Mouse (Mus musculus) limb, embryonic 12.5 days (tissue): ENCODE measurements at regions not wholly inside any gene's neighbourhood (a gene's known extent, or its start where the extent isn't known, plus 50 kb on each side); places are given as distances from the start of the nearest gene placed in this dataset.

Source experiments
- ATAC-seq: fragments of 200-750 bp; cut with Nextera tagmentation; 2 replicates; pipeline ENCODE4 v1.8.0; 2017; ENCODE audit warnings: low read depth, moderate TSS enrichment; ENCODE audit not compliant: insufficient number of reproducible peaks, insufficient read depth, low FRiP score, low TSS enrichment
- H3K27ac ChIP-seq: fragments of 300-500 bp; sonication (generic); 2 replicates; pipeline ENCODE4 v1.5.1; 2016; ENCODE audit warnings: mild to moderate bottlenecking, moderate library complexity
- H3K27me3 ChIP-seq: fragments of 300-500 bp; sonication (generic); 2 replicates; pipeline ENCODE4 v1.6.1; 2016; ENCODE audit warnings: mild to moderate bottlenecking, moderate library complexity
- H3K36me3 ChIP-seq: fragments of 300-500 bp; sonication (generic); 2 replicates; pipeline ENCODE4 v1.6.1; 2016; ENCODE audit warnings: mild to moderate bottlenecking, moderate library complexity
- H3K4me1 ChIP-seq: fragments of 300-500 bp; sonication (generic); replicated peaks from 2 replicates; pipeline ENCODE4 v1.6.1; 2016
- H3K4me2 ChIP-seq: fragments of 300-500 bp; sonication (generic); 2 replicates; pipeline ENCODE4 v1.6.1; 2016; ENCODE audit warnings: mild to moderate bottlenecking, moderate library complexity
- H3K4me3 ChIP-seq: fragments of 300-500 bp; sonication (generic); replicated peaks from 2 replicates; pipeline ENCODE4 v1.5.1; 2016; ENCODE audit warnings: mild to moderate bottlenecking
- H3K9ac ChIP-seq: fragments of 300-500 bp; sonication (generic); replicated peaks from 2 replicates; pipeline ENCODE4 v1.6.1; 2016; ENCODE audit warnings: mild to moderate bottlenecking, moderate library complexity
- H3K9me3 ChIP-seq: fragments of 300-500 bp; sonication (generic); 2 replicates; pipeline ENCODE4 v1.6.1; 2016; ENCODE audit warnings: mild to moderate bottlenecking, moderate library complexity
- WGBS: fragments of 180-500 bp; shearing (Covaris S2); methylation state at CpG from one replicate; pipeline ENCODE4 v1.1.7; 2016; 5-methylcytosine and 5-hydroxymethylcytosine counted together

DNA sequence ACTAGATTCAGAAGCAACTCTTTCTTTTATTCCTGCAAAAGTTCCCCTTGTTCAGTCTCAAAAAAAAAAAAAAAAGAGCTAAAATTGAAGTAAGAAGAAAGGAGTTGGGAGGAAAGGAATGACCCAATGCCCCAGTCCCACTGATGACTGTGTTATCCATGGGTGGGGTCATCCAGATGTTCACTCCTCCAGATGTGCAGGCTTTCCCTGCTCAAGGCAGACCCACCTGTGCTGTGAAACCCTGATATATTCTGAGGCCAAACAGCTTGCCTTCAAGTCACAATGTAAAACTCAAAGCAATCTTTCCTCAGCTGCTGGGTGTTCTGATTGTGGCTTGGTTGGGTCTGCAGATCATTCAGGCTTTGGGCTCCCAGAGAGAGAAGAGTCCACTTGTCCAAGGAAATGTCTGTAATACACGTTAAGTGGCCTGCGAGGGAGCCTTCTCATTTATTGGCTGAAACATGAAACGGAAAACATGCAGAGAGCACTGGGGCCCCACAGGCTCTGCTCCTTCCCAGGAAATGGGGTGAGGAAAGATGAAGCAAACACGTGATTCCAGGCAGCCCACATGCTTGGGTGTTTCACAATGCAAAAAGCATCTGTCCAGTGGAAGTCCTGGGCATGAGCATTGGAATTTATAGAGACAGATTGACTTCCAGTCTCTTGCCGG lies 296.6 kb downstream of the Nuak1 start:
- no peak overlapping the region for H3K4me2 ChIP-seq
- WGBS, result 13% methylated on average over 5 of the region's 5 CpGs
- H3K27ac ChIP-seq, result peak overlapping the region; percentile 24; the same call in 1 of the 2 replicates

DNA sequence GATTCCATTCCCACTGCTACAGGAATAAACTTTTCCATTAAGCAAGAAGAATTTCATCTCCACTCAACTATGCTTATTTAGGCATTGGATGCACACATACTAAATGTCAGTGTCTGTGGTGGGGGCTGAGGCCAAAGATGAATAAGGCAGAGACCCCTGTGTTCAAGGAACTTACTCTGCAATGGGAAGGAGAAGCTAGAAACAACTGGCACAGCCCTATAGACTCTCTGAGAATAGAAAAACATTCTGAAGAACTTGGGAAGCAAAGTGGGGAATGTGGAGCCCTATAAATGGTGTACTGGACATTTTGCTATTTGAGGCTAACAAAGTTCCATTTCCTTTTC lies 296.1 kb downstream of the Nuak1 start:
- peaks cover 20% of the 10 kb centered on the region for H3K4me1 ChIP-seq
- H3K9ac ChIP-seq, result no peak overlapping the region
- H3K27ac ChIP-seq, result peak overlapping the region; percentile 24; the same call in 1 of the 2 replicates
- H3K27me3 ChIP-seq, result no peaks in the 10 kb centered on the region
- no peaks in the 10 kb centered on the region for H3K9me3 ChIP-seq
- ATAC-seq, result 0 out of 2 replicates have a peak, but pooled peaks have one; percentile 10
- H3K36me3 ChIP-seq, result no peaks in the 10 kb centered on the region
- H3K4me2 ChIP-seq, result no peak overlapping the region
- no peak overlapping the region for H3K4me3 ChIP-seq

More for the DNA sequence above, 296.6 kb downstream of the Nuak1 start:
- ATAC-seq, result peak; percentile 76
- H3K27me3 ChIP-seq, result no peaks in the 10 kb centered on the region
- H3K4me3 ChIP-seq, result no peak overlapping the region
- no peak overlapping the region for H3K9ac ChIP-seq
- H3K36me3 ChIP-seq, result no peaks in the 10 kb centered on the region
- peaks cover 20% of the 10 kb centered on the region for H3K4me1 ChIP-seq
- no peaks in the 10 kb centered on the region for H3K9me3 ChIP-seq

DNA sequence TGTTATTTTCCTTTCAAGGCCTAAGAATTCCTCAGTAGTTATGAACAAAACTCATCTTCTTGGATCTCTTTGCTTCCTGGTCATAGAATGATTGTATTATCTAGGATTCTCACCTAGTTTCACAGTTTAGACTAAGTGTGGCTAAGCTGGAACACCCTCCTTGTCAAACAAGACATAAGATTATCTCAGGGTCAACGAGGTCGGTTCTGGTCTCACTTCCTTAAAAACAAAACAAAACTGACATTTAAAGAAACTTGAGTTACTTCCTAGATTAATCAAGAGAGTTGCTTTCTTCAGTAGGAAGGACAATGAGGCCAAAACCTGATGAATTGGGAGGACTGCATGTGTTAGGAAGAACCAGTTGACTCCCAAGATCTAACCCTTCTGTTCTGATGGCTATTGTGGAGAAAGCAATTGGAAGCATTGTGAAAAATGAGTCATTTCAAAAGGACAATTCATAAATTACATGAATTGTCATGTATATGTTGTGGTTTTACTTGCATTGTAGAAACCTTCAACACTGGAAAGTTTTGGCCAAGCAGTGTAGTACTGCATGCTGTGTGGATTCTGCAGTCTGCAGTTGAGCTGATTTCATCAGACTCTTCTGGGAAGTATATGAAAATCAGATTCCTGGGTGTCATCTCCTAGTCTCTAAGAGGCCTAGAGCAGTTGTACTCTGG lies 293.0 kb downstream of the Nuak1 start:
- H3K27me3 ChIP-seq, result no peaks in the 10 kb centered on the region
- peaks cover 20% of the 10 kb centered on the region for H3K4me1 ChIP-seq
- no peaks in the 10 kb centered on the region for H3K36me3 ChIP-seq
- H3K4me3 ChIP-seq, result no peak overlapping the region
- ATAC-seq, result no peak
- no peak overlapping the region for H3K4me2 ChIP-seq
- no peak overlapping the region for H3K27ac ChIP-seq
- no peaks in the 10 kb centered on the region for H3K9me3 ChIP-seq
- H3K9ac ChIP-seq, result no peak overlapping the region
- 81% methylated on average over 2 of the region's 2 CpGs for WGBS

DNA sequence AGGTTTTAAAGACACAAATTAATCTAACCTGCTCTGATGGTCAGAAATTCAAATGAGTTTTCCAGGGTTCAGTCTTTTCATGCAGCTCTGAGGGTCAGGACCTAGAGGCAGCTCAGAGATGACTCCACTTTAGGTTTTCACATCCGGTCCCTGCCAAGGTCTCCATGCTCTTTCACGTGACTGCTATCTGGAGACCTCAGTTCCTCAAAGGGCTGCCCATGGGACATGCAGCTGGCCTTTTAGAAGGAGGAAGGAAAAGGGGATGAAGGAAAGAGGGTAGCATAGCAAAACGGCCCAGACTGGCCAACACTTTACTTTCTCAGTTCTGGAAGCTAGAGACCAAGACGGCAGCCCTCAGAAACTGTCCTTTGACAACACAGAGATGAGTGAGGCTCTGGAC lies 276.6 kb downstream of the Nuak1 start:
- H3K27me3 ChIP-seq, result peaks cover 12% of the 10 kb centered on the region
- H3K4me2 ChIP-seq, result no peak overlapping the region
- no peak for ATAC-seq
- 86% methylated on average over 4 of the region's 4 CpGs for WGBS
- no peak overlapping the region for H3K4me3 ChIP-seq
- H3K9me3 ChIP-seq, result no peaks in the 10 kb centered on the region
- H3K4me1 ChIP-seq, result peaks cover 14% of the 10 kb centered on the region
- no peak overlapping the region for H3K27ac ChIP-seq
- H3K9ac ChIP-seq, result no peak overlapping the region
- no peaks in the 10 kb centered on the region for H3K36me3 ChIP-seq

DNA sequence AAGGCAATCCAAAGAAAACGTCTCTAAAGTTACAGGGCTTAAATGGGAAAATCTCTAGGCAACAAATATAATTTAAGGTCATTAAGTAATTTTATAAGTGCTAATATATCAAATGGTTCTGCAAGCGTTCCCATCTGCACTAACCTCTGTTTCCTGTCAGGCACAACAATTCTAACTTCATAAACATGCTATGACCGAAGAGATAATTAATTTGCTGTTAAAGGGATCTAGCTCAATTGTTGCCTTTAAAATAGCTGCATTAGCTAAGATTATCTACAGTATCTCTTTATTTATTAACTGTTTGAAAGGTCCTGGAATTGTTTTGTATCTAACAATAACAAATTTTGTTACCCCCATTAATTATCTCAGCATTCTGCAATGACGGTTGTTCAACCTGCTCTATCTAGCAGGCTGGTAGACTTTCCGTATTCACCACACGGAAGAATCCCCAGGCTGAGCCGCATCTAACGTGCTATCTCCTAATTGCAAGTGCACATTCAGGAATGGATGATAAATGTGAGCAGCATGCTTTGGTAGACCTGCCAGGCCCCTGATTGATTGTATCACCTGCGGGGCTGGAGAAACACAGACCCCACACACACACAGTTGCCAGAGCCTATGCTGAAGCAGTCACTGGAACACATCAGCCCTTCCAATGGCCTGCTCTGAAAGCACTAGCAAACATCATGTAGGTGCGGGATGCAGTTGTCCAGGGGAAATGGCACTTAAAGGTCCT lies 274.4 kb downstream of the Nuak1 start:
- H3K36me3 ChIP-seq, result no peaks in the 10 kb centered on the region
- no peak overlapping the region for H3K27ac ChIP-seq
- no peaks in the 10 kb centered on the region for H3K9me3 ChIP-seq
- H3K27me3 ChIP-seq, result peaks cover 12% of the 10 kb centered on the region
- no peak for ATAC-seq
- H3K4me3 ChIP-seq, result no peak overlapping the region
- 51% methylated on average over 10 of the region's 10 CpGs for WGBS
- H3K4me2 ChIP-seq, result no peak overlapping the region
- H3K9ac ChIP-seq, result no peak overlapping the region
- peaks cover 14% of the 10 kb centered on the region for H3K4me1 ChIP-seq

DNA sequence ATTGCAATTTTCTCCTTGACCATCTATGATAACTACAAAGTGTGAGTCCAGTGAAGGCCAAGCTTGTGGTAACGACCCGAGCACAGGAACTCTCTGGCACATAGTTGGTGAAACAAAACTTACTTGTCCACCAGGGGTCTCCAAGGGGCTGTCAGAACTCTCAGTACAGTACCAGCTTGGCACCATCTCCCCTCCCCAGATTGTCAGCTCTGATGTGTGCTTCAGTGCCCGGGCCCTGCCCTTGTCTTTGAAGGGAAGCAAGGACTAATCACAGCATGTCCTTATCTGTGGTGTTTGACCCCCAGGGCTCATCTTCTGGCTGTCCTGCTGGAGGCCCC lies 273.9 kb downstream of the Nuak1 start:
- no peak overlapping the region for H3K9ac ChIP-seq
- H3K4me2 ChIP-seq, result no peak overlapping the region
- peaks cover 12% of the 10 kb centered on the region for H3K27me3 ChIP-seq
- H3K4me3 ChIP-seq, result no peak overlapping the region
- peaks cover 14% of the 10 kb centered on the region for H3K4me1 ChIP-seq
- H3K36me3 ChIP-seq, result no peaks in the 10 kb centered on the region
- WGBS, result 46% methylated on average over 3 of the region's 3 CpGs
- H3K9me3 ChIP-seq, result no peaks in the 10 kb centered on the region
- no peak overlapping the region for H3K27ac ChIP-seq
- ATAC-seq, result no peak

DNA sequence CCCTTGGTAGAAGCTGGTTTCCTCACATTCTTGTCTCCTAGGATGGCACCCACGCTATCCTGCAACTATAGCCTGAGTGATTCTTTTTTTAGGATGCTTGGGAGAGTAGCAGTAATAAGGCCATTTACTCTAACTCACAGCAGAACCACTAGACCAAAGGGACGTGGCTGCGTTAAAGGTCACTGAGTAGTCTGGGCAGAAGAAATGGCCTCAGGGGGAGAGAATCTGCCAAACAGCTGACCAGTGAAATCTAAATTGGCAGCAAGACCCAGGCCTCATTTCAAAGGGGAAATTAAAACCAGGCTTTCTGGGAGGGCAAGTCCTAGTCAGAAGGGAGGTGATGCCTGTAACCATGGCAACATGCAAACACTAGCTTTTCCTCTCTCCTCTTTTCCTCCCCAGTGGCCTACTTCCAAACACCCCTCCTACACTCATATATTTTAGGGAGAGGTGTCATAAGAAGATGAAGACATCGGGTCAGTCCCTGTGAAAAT lies 267.5 kb downstream of the Nuak1 start:
- H3K4me3 ChIP-seq, result no peak overlapping the region
- H3K9ac ChIP-seq, result no peak overlapping the region
- peaks cover 15% of the 10 kb centered on the region for H3K4me1 ChIP-seq
- no peak overlapping the region for H3K4me2 ChIP-seq
- no peaks in the 10 kb centered on the region for H3K9me3 ChIP-seq
- no peaks in the 10 kb centered on the region for H3K36me3 ChIP-seq
- H3K27me3 ChIP-seq, result no peaks in the 10 kb centered on the region
- WGBS, result 20% methylated on average over 4 of the region's 4 CpGs
- 0 out of 2 replicates have a peak overlapping the region, but pooled peaks have one; percentile 17 for H3K27ac ChIP-seq
- no peak for ATAC-seq

DNA sequence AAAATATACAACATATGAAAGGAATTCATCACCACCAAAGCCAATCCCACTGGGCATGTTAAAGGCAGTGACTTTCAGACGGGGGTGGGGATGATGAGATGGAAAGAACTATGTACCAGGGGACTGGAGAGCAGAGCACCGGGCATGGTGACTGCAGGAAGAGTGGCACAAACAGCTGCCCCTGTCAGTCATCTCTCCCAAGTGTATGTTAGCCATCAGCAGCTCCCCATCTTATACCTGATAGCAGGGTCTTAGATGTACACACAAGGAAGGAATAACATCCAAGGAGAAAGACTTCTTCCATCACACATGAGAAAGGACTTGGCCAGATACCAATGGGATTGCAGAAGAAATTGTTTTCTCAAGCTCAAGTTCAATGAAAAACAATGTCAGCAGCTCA lies 257.2 kb downstream of the Nuak1 start:
- no peak overlapping the region for H3K4me2 ChIP-seq
- no peak overlapping the region for H3K9ac ChIP-seq
- H3K4me1 ChIP-seq, result no peaks in the 10 kb centered on the region
- ATAC-seq, result no peak
- no peaks in the 10 kb centered on the region for H3K36me3 ChIP-seq
- H3K27ac ChIP-seq, result no peak overlapping the region
- H3K4me3 ChIP-seq, result no peak overlapping the region
- H3K27me3 ChIP-seq, result no peaks in the 10 kb centered on the region
- 65% methylated on average over 2 of the region's 2 CpGs for WGBS
- H3K9me3 ChIP-seq, result no peaks in the 10 kb centered on the region

DNA sequence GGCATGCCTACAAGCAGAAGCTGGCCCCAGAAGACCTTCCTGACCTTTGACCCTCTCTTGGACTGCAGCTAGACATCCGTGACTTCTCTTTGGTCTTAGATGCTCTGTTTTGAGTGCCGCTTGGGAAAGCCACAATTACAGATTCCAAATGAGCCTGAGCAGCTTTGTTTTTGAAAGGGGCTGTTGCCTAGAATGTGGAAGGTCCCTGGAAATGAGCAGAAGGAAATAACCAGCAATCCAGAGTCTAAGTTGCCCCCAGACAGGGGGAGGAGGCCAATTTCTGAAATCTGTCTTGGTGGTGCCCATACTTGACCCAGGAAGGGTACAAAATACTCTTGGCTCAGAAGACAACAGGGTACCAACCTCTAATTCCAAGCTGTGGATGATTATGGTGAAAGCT lies 253.9 kb downstream of the Nuak1 start:
- WGBS, result 55% methylated on average over 2 of the region's 2 CpGs
- H3K36me3 ChIP-seq, result no peaks in the 10 kb centered on the region
- H3K4me3 ChIP-seq, result no peak overlapping the region
- H3K27me3 ChIP-seq, result no peaks in the 10 kb centered on the region
- no peaks in the 10 kb centered on the region for H3K9me3 ChIP-seq
- no peaks in the 10 kb centered on the region for H3K4me1 ChIP-seq
- H3K9ac ChIP-seq, result no peak overlapping the region
- H3K27ac ChIP-seq, result no peak overlapping the region
- no peak for ATAC-seq
- H3K4me2 ChIP-seq, result no peak overlapping the region

DNA sequence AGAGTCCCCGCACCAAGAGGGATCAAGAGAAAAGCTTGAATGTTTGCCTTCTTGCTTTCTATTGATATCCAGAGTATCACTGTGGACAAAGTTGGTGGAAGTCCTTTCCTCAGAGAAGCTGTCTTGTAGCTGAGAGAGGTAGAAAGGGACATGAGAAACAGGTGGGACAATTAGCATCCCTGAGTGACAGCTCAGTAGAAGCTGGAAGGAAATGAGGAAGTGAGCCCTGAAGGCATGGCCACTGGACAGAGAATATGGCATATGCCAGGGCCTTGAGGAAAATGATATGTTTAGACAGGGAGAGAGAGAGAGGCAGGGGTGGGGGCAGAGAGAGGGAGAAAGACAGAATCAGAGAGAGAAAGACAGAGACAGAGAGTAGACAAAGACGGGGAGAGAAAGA lies 241.4 kb downstream of the Nuak1 start:
- H3K27me3 ChIP-seq, result no peaks in the 10 kb centered on the region
- no peaks in the 10 kb centered on the region for H3K9me3 ChIP-seq
- H3K36me3 ChIP-seq, result no peaks in the 10 kb centered on the region
- H3K4me3 ChIP-seq, result no peak overlapping the region
- H3K27ac ChIP-seq, result no peak overlapping the region
- H3K4me2 ChIP-seq, result no peak overlapping the region
- no peak overlapping the region for H3K9ac ChIP-seq
- H3K4me1 ChIP-seq, result peaks cover 10% of the 10 kb centered on the region
- no peak for ATAC-seq
- 78% methylated on average over 2 of the region's 2 CpGs for WGBS

DNA sequence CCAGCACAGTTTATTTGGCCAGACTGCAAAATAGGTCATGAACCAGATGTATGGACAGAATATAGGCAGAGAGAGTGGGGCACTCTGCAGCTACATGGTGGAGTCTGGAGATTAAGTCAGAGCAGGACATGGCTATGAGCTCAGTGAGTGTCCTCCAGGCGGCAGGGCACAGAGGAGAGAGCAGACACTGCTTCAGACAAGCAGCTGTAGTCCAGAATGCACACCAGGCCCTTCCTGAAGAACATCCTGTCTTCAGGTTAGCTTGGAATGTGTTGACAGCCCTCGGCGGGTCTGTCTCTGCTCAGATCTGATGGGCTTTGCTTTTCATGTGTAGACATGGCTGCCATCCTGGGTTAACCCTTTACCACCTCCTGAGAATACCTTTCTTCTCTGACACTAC lies 238.6 kb downstream of the Nuak1 start:
- no peaks in the 10 kb centered on the region for H3K27me3 ChIP-seq
- H3K9ac ChIP-seq, result no peak overlapping the region
- no peak overlapping the region for H3K27ac ChIP-seq
- 33% methylated on average over 3 of the region's 3 CpGs for WGBS
- no peak overlapping the region for H3K4me2 ChIP-seq
- no peak for ATAC-seq
- no peaks in the 10 kb centered on the region for H3K36me3 ChIP-seq
- H3K4me3 ChIP-seq, result no peak overlapping the region
- H3K9me3 ChIP-seq, result 0 out of 2 replicates have a peak, but pooled peaks cover 2% of the 10 kb centered on the region
- peaks cover 10% of the 10 kb centered on the region for H3K4me1 ChIP-seq
